Mouse (Mus musculus): Measurements from ENCODE around the gene H2-M10.6.

Gene H2-M10.6

GRCm38 (mm10) chr17:36843696-36844095 is 31.7 kb downstream of the H2-M10.6 start:
- no peak for DNase-seq

GRCm38 (mm10) chr17:36844286-36844719 is 32.3 kb downstream of the H2-M10.6 start:
- no peak for DNase-seq

GRCm38 (mm10) chr17:36844725-36845124 is 32.8 kb downstream of the H2-M10.6 start:
- no peak for DNase-seq

GRCm38 (mm10) chr17:36848911-36849310 is 36.9 kb downstream of the H2-M10.6 start:
- DNase-seq: no peak

GRCm38 (mm10) chr17:36849992-36850391 is 38.0 kb downstream of the H2-M10.6 start:
- DNase-seq: no peak

GRCm38 (mm10) chr17:36851200-36851599 is 39.2 kb downstream of the H2-M10.6 start:
- no peak for DNase-seq

- no peak for DNase-seq
Observed at GRCm38 (mm10) chr17:36851627-36852026, 39.7 kb downstream of the H2-M10.6 start.

- DNase-seq: no peak
Observed at GRCm38 (mm10) chr17:36855484-36855883, 43.5 kb downstream of the H2-M10.6 start.

- DNase-seq: no peak
Observed at GRCm38 (mm10) chr17:36856236-36856635, 44.3 kb downstream of the H2-M10.6 start.

GRCm38 (mm10) chr17:36858181-36858580 is 46.2 kb downstream of the H2-M10.6 start:
- DNase-seq: no peak

- DNase-seq: no peak
Observed at GRCm38 (mm10) chr17:36861680-36862079, 49.7 kb downstream of the H2-M10.6 start.
